ENCODE assay signal across 22 mouse cellular contexts in the genomic region with DNA sequence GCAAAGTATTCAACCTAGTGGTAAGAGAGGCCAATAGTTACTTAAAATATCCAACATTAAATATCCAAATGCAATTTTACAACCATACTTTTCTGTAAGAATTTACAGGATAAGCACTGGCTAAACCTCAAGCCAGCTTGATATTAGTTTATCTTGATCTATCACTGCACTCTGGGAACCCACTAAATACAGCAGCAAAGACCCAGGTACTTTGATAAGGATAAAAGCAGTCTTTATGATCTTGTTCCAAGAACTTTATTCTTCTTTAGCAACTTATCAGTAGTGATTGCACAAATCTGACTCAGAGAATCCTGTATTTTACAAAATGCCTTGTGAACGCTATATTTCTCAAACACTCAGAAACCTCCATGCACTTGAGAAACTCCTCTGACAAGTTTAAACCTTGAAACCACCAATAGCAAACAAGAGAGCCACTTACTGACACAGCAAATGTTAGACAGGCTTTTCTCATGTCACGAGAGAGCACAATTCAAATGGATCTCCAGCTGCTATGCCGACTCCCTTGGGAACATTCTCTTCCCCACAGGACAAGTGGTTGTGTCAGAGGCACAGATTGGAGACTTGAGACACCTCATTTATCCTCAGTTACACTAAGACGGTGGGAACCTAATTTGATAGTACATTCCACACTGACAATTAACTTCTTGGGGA. TPM values are rescaled to one million over a fixed set of nuclear protein-coding genes. Genes with fewer than 3 reads are reported as not detected.
DNase-seq lines count a peak whose midpoint lies in the region; ATAC-seq and TF ChIP-seq lines count a peak whose summit lies in the region.
"Had no signal": no experiment of that assay in that cellular context is flagged by ENCODE, and none has a peak within 500 bp of the region (broad histone marks: within the 10 kb centered on the region; RNA-seq: fewer than 3 reads in every experiment).

No protein-coding gene starts in this region.

- DNase-seq in hindbrain, postnatal 0 days (ENCODE audit: low spot score), result peak; percentile 12
- DNase-seq in hindbrain, embryonic 14.5 days (ENCODE audit: low spot score), result no peak
- no peak for DNase-seq in MEL (ENCODE audit: low read depth, low spot score)
- DNase-seq in adipocyte (ENCODE audit: low spot score), result peak; percentile 37
- DNase-seq in lung, postnatal 36 days, result peak; percentile 37
- DNase-seq in testis, postnatal 10 days (ENCODE audit: low spot score), result no peak
- DNase-seq in thymus, postnatal 25 days, result no peak
- DNase-seq: adrenal gland, postnatal 10 days; cerebellum, adult 2 months; cerebellum, postnatal 25 days; gastrocnemius, postnatal 10 days; kidney, postnatal 36 days; layer of hippocampus, postnatal 36 days; liver, postnatal 0 days; midbrain, embryonic 14.5 days had no signal

- TF ChIP-seq CTCF in hindbrain, postnatal 0 days (IDR thresholded peaks at IDR 0.05; ENCODE audit: low read depth), result no peak
- TF ChIP-seq CTCF in MEL (IDR thresholded peaks at IDR 0.05 in 2 of 3, conservative IDR thresholded peaks at IDR 0.05 in 1 of 3; ENCODE audit: control insufficient read depth in 1 of 3, insufficient read depth in 1 of 3, low read depth in 2 of 3, low read length in 3 of 3, poor library complexity in 1 of 3, severe bottlenecking in 1 of 3), result no peak

- H3K9ac ChIP-seq in hindbrain, postnatal 0 days (replicated peaks; ENCODE audit: low read length), result no peak overlapping the region
- no peak overlapping the region for H3K9ac ChIP-seq in hindbrain, embryonic 14.5 days
- no peak overlapping the region for H3K9ac ChIP-seq in MEL (ENCODE audit: control insufficient read depth, low read depth, low read length, poor library complexity, severe bottlenecking)
- H3K9ac ChIP-seq: forebrain, embryonic 15.5 days; limb, embryonic 12.5 days; liver, postnatal 0 days had no signal

- no peaks in the 10 kb centered on the region for H3K4me1 ChIP-seq in hindbrain, postnatal 0 days (ENCODE audit: insufficient read depth, low read length)
- 0 out of 2 replicates have a peak, but pooled peaks cover 4% of the 10 kb centered on the region for H3K4me1 ChIP-seq in hindbrain, embryonic 14.5 days (replicated peaks; ENCODE audit: control insufficient read depth, insufficient read depth, low read length)
- H3K4me1 ChIP-seq in MEL (ENCODE audit: control insufficient read depth in 1 of 2, insufficient read depth in 2 of 2, low read length in 2 of 2), result no peaks in the 10 kb centered on the region
- H3K4me1 ChIP-seq: limb, embryonic 12.5 days had no signal

- H3K4me2 ChIP-seq in hindbrain, postnatal 0 days (ENCODE audit: low read depth, low read length), result no peak overlapping the region
- H3K4me2 ChIP-seq in hindbrain, embryonic 14.5 days (replicated peaks), result no peak overlapping the region
- H3K4me2 ChIP-seq: forebrain, embryonic 15.5 days; heart, embryonic 11.5 days; limb, embryonic 12.5 days; liver, embryonic 11.5 days had no signal

- no peaks in the 10 kb centered on the region for H3K79me2 ChIP-seq in MEL (ENCODE audit: control insufficient read depth, insufficient read depth, low read length, poor library complexity)

- H3K4me3 ChIP-seq in hindbrain, postnatal 0 days (ENCODE audit: low read length), result no peak overlapping the region
- no peak overlapping the region for H3K4me3 ChIP-seq in hindbrain, embryonic 14.5 days (replicated peaks; ENCODE audit: low read length)
- no peak overlapping the region for H3K4me3 ChIP-seq in MEL (ENCODE audit: control insufficient read depth in 1 of 2, insufficient read depth in 1 of 2, low read depth in 2 of 2, low read length in 2 of 2)
- H3K4me3 ChIP-seq: forebrain, embryonic 15.5 days; limb, embryonic 12.5 days; megakaryocyte, embryonic 14.5 days had no signal

- no peak for TF ChIP-seq RAD21 in MEL (IDR thresholded peaks at IDR 0.05; ENCODE audit: low read depth, low read length)

- H3K36me3 ChIP-seq in hindbrain, postnatal 0 days (ENCODE audit: insufficient read depth, low read length), result no peaks in the 10 kb centered on the region
- peaks cover 11% of the 10 kb centered on the region; the same call in 1 of the 2 replicates for H3K36me3 ChIP-seq in hindbrain, embryonic 14.5 days (replicated peaks; ENCODE audit: control insufficient read depth, insufficient read depth)
- H3K36me3 ChIP-seq in MEL (ENCODE audit: control insufficient read depth in 1 of 2, insufficient read depth in 2 of 2, low read length in 2 of 2), result no peaks in the 10 kb centered on the region

- no peak for TF ChIP-seq EP300 in MEL (IDR thresholded peaks at IDR 0.05; ENCODE audit: low read depth in 1 of 2, low read length in 2 of 2)

- WGBS in hindbrain, postnatal 0 days, result 52% methylated on average over 4 of the region's 4 CpGs
- 43% methylated on average over 4 of the region's 4 CpGs for WGBS in hindbrain, embryonic 14.5 days

- no peaks in the 10 kb centered on the region for H3K27me3 ChIP-seq in hindbrain, postnatal 0 days (ENCODE audit: insufficient read depth, low read length)
- H3K27me3 ChIP-seq in hindbrain, embryonic 14.5 days (ENCODE audit: control insufficient read depth, insufficient read depth, low read length), result no peaks in the 10 kb centered on the region
- no peaks in the 10 kb centered on the region for H3K27me3 ChIP-seq in MEL (ENCODE audit: control insufficient read depth in 1 of 2, insufficient read depth in 2 of 2, low read length in 2 of 2)
- H3K27me3 ChIP-seq: forebrain, embryonic 15.5 days; limb, embryonic 12.5 days; megakaryocyte, embryonic 14.5 days; Patski had no signal

- no peaks in the 10 kb centered on the region for H3K9me3 ChIP-seq in hindbrain, postnatal 0 days (ENCODE audit: low read length)
- no peaks in the 10 kb centered on the region for H3K9me3 ChIP-seq in hindbrain, embryonic 14.5 days (ENCODE audit: control insufficient read depth, low read length)
- H3K9me3 ChIP-seq in MEL (replicated peaks; ENCODE audit: insufficient read depth, low read length), result no peaks in the 10 kb centered on the region
- H3K9me3 ChIP-seq: forebrain, embryonic 15.5 days; limb, embryonic 12.5 days; megakaryocyte, embryonic 14.5 days had no signal

- no peak for TF ChIP-seq POLR2A in MEL (IDR thresholded peaks at IDR 0.05; ENCODE audit: control insufficient read depth in 1 of 2, insufficient read depth in 1 of 2, low read depth in 1 of 2, low read length in 2 of 2, poor library complexity in 1 of 2)

- no peak overlapping the region for H3K27ac ChIP-seq in hindbrain, postnatal 0 days
- H3K27ac ChIP-seq in hindbrain, embryonic 14.5 days, result no peak overlapping the region
- no peak overlapping the region for H3K27ac ChIP-seq in MEL (ENCODE audit: control insufficient read depth, low read depth, low read length)
- H3K27ac ChIP-seq: forebrain, embryonic 15.5 days; limb, embryonic 12.5 days had no signal

- ATAC-seq in hindbrain, postnatal 0 days, result no peak
- no peak for ATAC-seq in hindbrain, embryonic 14.5 days (ENCODE audit: low FRiP score)
- ATAC-seq: activated CD4-positive, CD25-positive, alpha-beta regulatory T cell, adult 4 months; forebrain, embryonic 15.5 days; liver, postnatal 0 days; Patski had no signal

TF ChIP-seq in MEL, 35 proteins besides CTCF, POLR2A, EP300 and RAD21:
- TF ChIP-seq POLR2AphosphoS5 (IDR thresholded peaks at IDR 0.05; ENCODE audit: borderline replicate concordance, low read depth, low read length) (no peak), CHD1 (IDR thresholded peaks at IDR 0.05; ENCODE audit: low read depth, low read length) (no peak), USF2 (IDR thresholded peaks at IDR 0.05; ENCODE audit: borderline replicate concordance in 1 of 2, insufficient read depth in 1 of 2, low read depth in 1 of 2, low read length in 2 of 2) (no peak), RCOR1 (IDR thresholded peaks at IDR 0.05; ENCODE audit: low read depth, low read length) (peak; percentile 58; the same call in 1 of the 2 replicates), MXI1 (IDR thresholded peaks at IDR 0.05; ENCODE audit: low read depth, low read length) (no peak)

RNA-seq across cellular contexts. Expression of gene Tle1, which starts 50.1 kb away (rescaled TPM):
- 95.0 and 96.2 TPM in 2 replicates for total RNA-seq in hindbrain, postnatal 0 days (2014; rRNA removed)
- 23.8 and 24.4 TPM in 2 replicates for polyA plus RNA-seq in hindbrain, postnatal 0 days (2015; fragmentation: Nextera tagmentation; extraction: Ambion mirVana)
- polyA plus RNA-seq in hindbrain, embryonic 14.5 days (2014; fragmentation: Nextera tagmentation; extraction: Ambion mirVana), result 41.5 and 44.1 TPM in 2 replicates
- total RNA-seq in MEL (2012; rRNA removed), result 21.1 TPM in 2 replicates
- 10 to 100 TPM in 1 of 2 experiments, not detected in 1; 22.5 TPM for polyA plus RNA-seq in MEL (2012; ENCODE audit: insufficient read depth in 1 of 2, insufficient read length in 2 of 2, low read depth in 1 of 2, low replicate concordance in 2 of 2, missing spikeins in 1 of 2)

Comparison
In these comparisons a context has a peak if more than half of its experiments do, and no peak if none do; other contexts are left out.
1. DNase-seq: peak in hindbrain, postnatal 0 days (single experiment), adipocyte (single experiment) and lung, postnatal 36 days (single experiment); none in hindbrain, embryonic 14.5 days (single experiment), MEL (single experiment), testis, postnatal 10 days (single experiment) and thymus, postnatal 25 days (single experiment).